Mouse (Mus musculus) heart, adult 2 months (tissue): Measurements from ENCODE around the gene Olfr742.

Experiments used
- CTCF ChIP-seq: fragments of 200-600 bp; IDR thresholded peaks from 2 replicates; pipeline ENCODE4 v1.8.1; 2022; ENCODE audit warnings: antibody characterized with exemption, mild to moderate bottlenecking, moderate library complexity
- POLR2A ChIP-seq: fragments of 200-500 bp; IDR thresholded peaks from 2 replicates; pipeline ENCODE4 v1.6.1; 2011; ENCODE audit warnings: mild to moderate bottlenecking, low read depth, low read length, control low read depth; ENCODE audit not compliant: insufficient read depth

DNA sequence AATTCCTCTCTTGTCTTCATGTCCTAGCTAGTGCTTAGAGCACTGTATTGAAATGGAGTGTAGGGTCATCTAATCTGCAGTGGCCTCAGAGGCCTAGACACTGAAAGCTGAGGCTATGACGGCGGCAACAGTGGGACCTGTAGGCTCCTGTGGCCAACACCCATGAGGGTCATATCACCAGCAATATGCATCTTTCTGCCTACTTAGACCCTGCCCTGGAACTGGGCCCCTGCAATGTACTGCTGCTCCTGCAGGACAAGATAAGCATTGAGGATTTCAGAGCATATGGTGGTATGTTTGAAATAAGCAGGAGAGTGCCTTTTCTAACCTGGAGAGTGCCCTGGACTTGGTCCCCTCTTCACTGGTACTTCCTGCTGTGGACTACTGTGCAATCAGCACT, 49.3 kb downstream of the Olfr742 start:
- TF ChIP-seq POLR2A (no peak), CTCF (no peak)
